Mouse (Mus musculus): ENCODE measurements around the gene Gm45234. TPM values are rescaled to one million over a fixed set of nuclear protein-coding genes. Genes with fewer than 3 reads are reported as not detected.
"Not testable (repeated sequence)": the region's sequence is repeated elsewhere in the genome, so short reads cannot be mapped to it uniquely, and the experiment has no call there.

The Gm45234 gene
- not detected in 2 replicates for polyA plus RNA-seq (2012; rRNA removed)
- not detected in 2 replicates for polyA plus RNA-seq (2014; fragmentation: Nextera tagmentation; extraction: Ambion mirVana)

DNA sequence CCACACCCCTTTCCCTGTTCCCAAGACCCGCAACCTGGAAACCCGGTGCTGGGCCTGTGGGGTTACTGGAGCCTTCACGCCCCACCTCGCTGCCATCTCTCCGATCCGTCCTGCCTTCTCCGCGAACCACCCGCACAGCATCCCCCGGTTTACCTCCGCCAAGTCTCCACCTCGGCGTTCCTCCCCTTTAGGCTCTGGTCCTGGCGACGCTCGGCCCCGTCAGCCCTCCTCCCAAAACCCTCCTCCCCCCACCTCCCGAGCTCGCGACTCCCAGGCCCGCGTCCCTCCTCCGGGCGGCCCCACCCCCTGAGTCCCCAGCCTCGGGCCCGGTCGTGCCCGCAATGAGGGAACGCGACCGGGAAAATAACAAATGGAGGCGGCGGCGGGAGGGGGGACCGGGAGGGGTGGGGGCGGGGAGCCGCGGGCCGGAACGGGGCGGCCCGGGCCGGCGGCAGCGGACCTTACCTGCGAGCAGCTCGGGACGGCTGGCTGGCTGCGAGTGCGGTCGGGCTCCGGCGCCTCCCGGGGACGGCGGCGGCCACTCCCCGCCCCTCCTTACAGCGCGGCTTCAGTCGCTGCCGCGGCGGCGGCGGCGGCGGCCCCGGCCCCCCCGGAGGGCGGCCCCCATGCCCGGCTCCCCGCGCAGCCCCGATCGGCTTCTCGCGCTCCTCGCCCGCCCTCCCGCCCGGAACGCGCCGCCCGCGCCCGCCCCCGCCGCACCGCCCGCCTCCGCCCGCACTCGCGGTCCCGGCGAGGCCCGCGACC is at the start of gene Gm45234, which contains the start of gene Atn1:
Gm45234 (minus strand) TSS at position 191 of the 765 bp plus-strand sequence.
Atn1 (minus strand) TSS at position 694 of the 765 bp plus-strand sequence.
- peak within 1 kb of the TSS; percentile 72 for H3K4me2 ChIP-seq (replicated peaks; ENCODE audit: low read depth, low read length, severe bottlenecking)
- under 1% methylated on average over 29 of the region's 100 CpGs for WGBS
- H3K27me3 ChIP-seq (ENCODE audit: control insufficient read depth, insufficient read depth, low read length): no peaks in the 10 kb centered on the region
- H3K4me3 ChIP-seq (replicated peaks; ENCODE audit: low read length): peak within 1 kb of the TSS; percentile 77
- TF ChIP-seq POLR2A (IDR thresholded peaks at IDR 0.05; ENCODE audit: borderline replicate concordance, extremely low read depth, insufficient read depth, insufficient read length): no peak
- H3K4me1 ChIP-seq (ENCODE audit: control insufficient read depth, insufficient read depth, low read length): peaks cover 36% of the 10 kb centered on the region
- H3K36me3 ChIP-seq (ENCODE audit: control insufficient read depth, insufficient read depth, low read length): peaks cover 11% of the 10 kb centered on the region; the same call in 1 of the 2 replicates
- DNase-seq (ENCODE audit: low spot score) (peak; percentile 61), ATAC-seq (ENCODE audit: low FRiP score, low read depth) (peak; percentile 66)
- H3K9me3 ChIP-seq (ENCODE audit: control insufficient read depth, low read length): no peaks in the 10 kb centered on the region
- peak within 1 kb of the TSS; percentile 98 for H3K27ac ChIP-seq (replicated peaks; ENCODE audit: low read depth, low read length)
- peak within 1 kb of the TSS; percentile 93 for H3K9ac ChIP-seq (ENCODE audit: low read depth, low read length, severe bottlenecking)

DNA sequence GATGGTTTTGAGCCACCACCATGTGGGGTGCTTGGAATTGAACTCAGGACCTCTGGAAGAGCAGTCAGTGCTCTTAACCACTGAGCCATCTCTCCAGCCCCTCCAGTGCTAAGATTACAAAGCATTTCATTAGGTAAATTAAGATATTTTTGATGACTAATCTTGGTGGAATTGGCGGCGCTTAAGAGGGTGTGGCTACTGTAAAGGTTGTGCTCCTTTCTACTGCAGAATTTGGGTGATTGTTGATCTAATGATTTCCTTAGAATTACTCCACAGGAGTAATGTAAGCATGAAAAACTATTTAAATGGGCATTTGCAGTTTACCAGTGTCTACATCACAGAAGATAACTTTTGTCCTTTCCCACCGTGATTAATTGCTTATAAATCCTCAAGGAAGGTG is 48.5 kb upstream of the Gm45234 start:
- no peak for TF ChIP-seq POLR2A (IDR thresholded peaks at IDR 0.05; ENCODE audit: borderline replicate concordance, extremely low read depth, insufficient read depth, insufficient read length)
- 90% methylated on average over 3 of the region's 3 CpGs for WGBS

DNA sequence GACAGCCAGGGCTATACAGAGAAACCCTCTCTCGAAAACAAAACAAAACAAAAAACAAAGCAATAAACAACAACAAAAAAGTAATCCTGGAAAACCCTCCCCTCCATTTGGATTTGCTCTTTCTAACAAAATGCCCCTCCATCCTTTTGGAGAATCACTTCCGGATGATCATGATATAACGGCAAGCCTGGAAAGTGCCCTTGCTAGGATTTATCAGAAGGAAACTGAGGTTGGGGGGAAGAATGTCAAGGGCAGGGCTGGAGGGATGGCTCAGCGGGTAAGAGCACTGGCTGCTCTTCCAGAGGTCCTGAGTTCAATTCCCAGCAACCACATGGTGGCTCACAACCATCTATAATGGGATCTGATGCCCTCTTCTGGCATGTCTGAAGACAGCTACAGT is 47.9 kb upstream of the Gm45234 start:
- not testable (repeated sequence) for H3K9me3 ChIP-seq (ENCODE audit: control insufficient read depth, low read length); DNase-seq (ENCODE audit: low spot score); H3K4me2 ChIP-seq (replicated peaks; ENCODE audit: low read depth, low read length, severe bottlenecking); ATAC-seq (ENCODE audit: low FRiP score, low read depth); H3K9ac ChIP-seq (ENCODE audit: low read depth, low read length, severe bottlenecking); H3K36me3 ChIP-seq (ENCODE audit: control insufficient read depth, insufficient read depth, low read length); H3K4me1 ChIP-seq (ENCODE audit: control insufficient read depth, insufficient read depth, low read length); H3K4me3 ChIP-seq (replicated peaks; ENCODE audit: low read length); H3K27ac ChIP-seq (replicated peaks; ENCODE audit: low read depth, low read length); H3K27me3 ChIP-seq (ENCODE audit: control insufficient read depth, insufficient read depth, low read length)
- 93% methylated on average over 4 of the region's 4 CpGs for WGBS

More for the DNA sequence above, 48.5 kb upstream of the Gm45234 start:
- Histone ChIP-seq H3K27ac (replicated peaks; ENCODE audit: low read depth, low read length) (no peak overlapping the region), H3K27me3 (ENCODE audit: control insufficient read depth, insufficient read depth, low read length) (no peaks in the 10 kb centered on the region), H3K9ac (ENCODE audit: low read depth, low read length, severe bottlenecking) (no peak overlapping the region), H3K4me2 (replicated peaks; ENCODE audit: low read depth, low read length, severe bottlenecking) (no peak overlapping the region), H3K4me1 (ENCODE audit: control insufficient read depth, insufficient read depth, low read length) (peaks cover 7% of the 10 kb centered on the region; the same call in 1 of the 2 replicates), H3K4me3 (replicated peaks; ENCODE audit: low read length) (no peak overlapping the region), H3K36me3 (ENCODE audit: control insufficient read depth, insufficient read depth, low read length) (no peaks in the 10 kb centered on the region), H3K9me3 (ENCODE audit: control insufficient read depth, low read length) (no peaks in the 10 kb centered on the region)
- DNase-seq (ENCODE audit: low spot score) (no peak), ATAC-seq (ENCODE audit: low FRiP score, low read depth) (no peak)

DNA sequence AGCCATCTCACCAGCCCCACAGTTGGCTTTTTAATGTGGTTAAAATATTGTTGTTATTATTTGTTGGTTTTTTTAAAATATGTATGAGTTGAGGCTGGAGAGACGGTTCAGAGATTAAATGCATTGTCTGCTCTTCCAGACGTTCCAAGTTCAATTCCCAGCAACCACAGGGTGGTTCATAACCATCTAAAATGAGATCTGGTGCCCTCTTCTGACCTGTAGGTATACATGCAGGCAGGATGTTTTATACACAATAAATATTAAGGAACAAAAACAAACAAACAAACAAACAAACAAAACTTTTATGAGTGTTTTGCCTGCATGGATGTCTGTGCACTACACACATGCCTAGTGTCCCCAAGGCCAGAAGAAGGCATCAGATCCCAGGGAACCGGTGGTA is 47.2 kb upstream of the Gm45234 start:
- no peak overlapping the region for H3K4me2 ChIP-seq (replicated peaks; ENCODE audit: low read depth, low read length, severe bottlenecking)

DNA sequence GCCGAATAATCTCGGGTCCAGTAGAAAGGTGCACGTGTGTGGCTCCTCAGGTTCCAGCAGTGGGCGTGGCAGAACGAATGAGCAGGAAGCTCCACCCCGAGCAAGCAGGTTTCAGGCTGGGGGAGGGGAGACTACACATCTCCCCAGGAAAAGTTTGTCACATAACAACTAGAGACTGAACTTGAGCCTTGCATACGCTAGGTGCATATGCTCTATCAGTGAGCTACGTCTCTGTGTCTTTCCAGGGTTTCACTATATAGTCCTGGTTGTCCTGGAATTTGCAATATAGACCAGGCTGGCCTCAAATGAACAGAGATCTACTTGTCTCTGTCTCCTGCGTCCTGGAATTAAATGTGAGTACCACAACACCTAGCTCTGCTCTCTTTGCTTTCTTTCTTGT is 46.6 kb upstream of the Gm45234 start:
- DNase-seq (ENCODE audit: low spot score): not testable (repeated sequence)
- peak overlapping the region; percentile 19; the same call in 1 of the 2 replicates for H3K4me2 ChIP-seq (replicated peaks; ENCODE audit: low read depth, low read length, severe bottlenecking)

More for the DNA sequence above, 47.2 kb upstream of the Gm45234 start:
- WGBS: 84% methylated on average over 3 of the region's 3 CpGs
- no peak overlapping the region for H3K4me3 ChIP-seq (replicated peaks; ENCODE audit: low read length)
- no peaks in the 10 kb centered on the region for H3K9me3 ChIP-seq (ENCODE audit: control insufficient read depth, low read length)
- DNase-seq (ENCODE audit: low spot score) (no peak), ATAC-seq (ENCODE audit: low FRiP score, low read depth) (no peak)
- H3K27me3 ChIP-seq (ENCODE audit: control insufficient read depth, insufficient read depth, low read length): no peaks in the 10 kb centered on the region
- no peak for TF ChIP-seq POLR2A (IDR thresholded peaks at IDR 0.05; ENCODE audit: borderline replicate concordance, extremely low read depth, insufficient read depth, insufficient read length)
- H3K36me3 ChIP-seq (ENCODE audit: control insufficient read depth, insufficient read depth, low read length): no peaks in the 10 kb centered on the region
- 0 out of 2 replicates have a peak, but pooled peaks cover 4% of the 10 kb centered on the region for H3K4me1 ChIP-seq (ENCODE audit: control insufficient read depth, insufficient read depth, low read length)
- H3K27ac ChIP-seq (replicated peaks; ENCODE audit: low read depth, low read length): no peak overlapping the region
- H3K9ac ChIP-seq (ENCODE audit: low read depth, low read length, severe bottlenecking): no peak overlapping the region

More for the DNA sequence above, 46.6 kb upstream of the Gm45234 start:
- 0 out of 2 replicates have a peak overlapping the region, but pooled peaks have one; percentile 8 for H3K4me3 ChIP-seq (replicated peaks; ENCODE audit: low read length)
- WGBS: 14% methylated on average over 5 of the region's 9 CpGs
- not testable (repeated sequence) for H3K4me1 ChIP-seq (ENCODE audit: control insufficient read depth, insufficient read depth, low read length); H3K9ac ChIP-seq (ENCODE audit: low read depth, low read length, severe bottlenecking); H3K27ac ChIP-seq (replicated peaks; ENCODE audit: low read depth, low read length); H3K27me3 ChIP-seq (ENCODE audit: control insufficient read depth, insufficient read depth, low read length); H3K9me3 ChIP-seq (ENCODE audit: control insufficient read depth, low read length); ATAC-seq (ENCODE audit: low FRiP score, low read depth); H3K36me3 ChIP-seq (ENCODE audit: control insufficient read depth, insufficient read depth, low read length)
